Mouse (Mus musculus): ENCODE measurements at regions not wholly inside any gene's neighbourhood (a gene's known extent, or its start where the extent isn't known, plus 50 kb on each side); places are given as distances from the start of the nearest gene placed in this dataset.

DNA sequence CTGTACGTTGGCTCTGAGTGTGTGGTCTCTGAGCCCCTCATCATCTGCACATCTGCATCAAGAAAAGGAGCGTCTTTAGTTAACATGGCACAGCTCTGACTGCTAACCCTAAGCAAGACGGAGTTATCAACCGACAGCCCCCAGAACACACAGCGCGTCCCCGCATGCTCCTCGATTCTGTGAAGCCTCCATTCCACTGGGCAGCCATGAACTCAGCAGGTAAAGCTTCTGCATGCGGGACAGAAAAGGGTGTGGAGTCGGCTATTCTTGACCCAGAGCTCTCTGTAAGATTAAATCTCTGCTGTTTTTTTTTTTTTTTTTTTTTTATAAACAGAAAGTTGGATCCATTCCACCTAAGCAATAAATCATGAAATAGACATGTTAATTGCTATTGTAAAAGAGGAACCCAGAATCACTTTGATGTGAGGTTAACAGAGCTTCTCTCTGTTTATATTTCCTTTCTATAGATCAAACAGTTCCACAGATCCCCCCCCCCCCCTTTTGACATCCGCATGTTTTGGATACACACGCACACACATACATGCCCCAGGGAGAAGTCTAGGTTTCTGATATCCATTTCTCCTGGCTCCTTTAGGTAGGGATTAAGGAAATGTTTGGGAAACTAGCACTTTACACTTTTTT, 328.9 kb downstream of the Mex3b start:
- H3K4me2 ChIP-seq = no peak overlapping the region
- WGBS = 73% methylated on average over 12 of the region's 12 CpGs

DNA sequence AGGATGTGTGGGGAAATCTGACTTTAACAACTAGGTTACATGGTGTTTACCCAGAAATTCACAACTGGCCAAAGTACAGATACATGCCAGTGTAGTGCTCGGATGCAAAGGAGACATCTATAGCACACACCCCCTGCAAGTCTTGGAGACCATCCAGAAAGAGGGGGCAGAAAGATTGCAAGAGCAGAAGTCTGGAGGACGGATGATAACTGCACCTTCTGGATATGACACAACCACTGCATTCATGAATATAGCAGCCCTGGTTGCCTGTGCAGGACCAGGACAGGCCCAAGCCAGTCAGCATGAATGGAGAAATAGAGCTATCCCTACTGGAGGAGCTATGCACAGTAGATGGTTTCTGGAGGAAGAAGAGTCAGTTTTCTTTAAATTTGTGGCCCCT, 330.4 kb downstream of the Mex3b start:
- Histone ChIP-seq H3K4me2 (no peak overlapping the region), H3K9ac (no peak overlapping the region), H3K9me3 (no peaks in the 10 kb centered on the region), H3K36me3 (no peaks in the 10 kb centered on the region), H3K27ac (replicated peaks) (no peak overlapping the region), H3K4me3 (no peak overlapping the region), H3K27me3 (replicated peaks) (no peaks in the 10 kb centered on the region), H3K4me1 (peaks cover 19% of the 10 kb centered on the region)
- no peak for ATAC-seq (ENCODE audit: extremely low read depth, insufficient number of reproducible peaks, low FRiP score, low TSS enrichment)
- 37% methylated on average over 2 of the region's 2 CpGs for WGBS

More for the DNA sequence above, 328.9 kb downstream of the Mex3b start:
- no peak for ATAC-seq (ENCODE audit: extremely low read depth, insufficient number of reproducible peaks, low FRiP score, low TSS enrichment)
- Histone ChIP-seq H3K4me1 (peaks cover 4% of the 10 kb centered on the region), H3K27ac (replicated peaks) (no peak overlapping the region), H3K36me3 (no peaks in the 10 kb centered on the region), H3K4me3 (no peak overlapping the region), H3K9me3 (no peaks in the 10 kb centered on the region), H3K27me3 (replicated peaks) (no peaks in the 10 kb centered on the region), H3K9ac (no peak overlapping the region)

DNA sequence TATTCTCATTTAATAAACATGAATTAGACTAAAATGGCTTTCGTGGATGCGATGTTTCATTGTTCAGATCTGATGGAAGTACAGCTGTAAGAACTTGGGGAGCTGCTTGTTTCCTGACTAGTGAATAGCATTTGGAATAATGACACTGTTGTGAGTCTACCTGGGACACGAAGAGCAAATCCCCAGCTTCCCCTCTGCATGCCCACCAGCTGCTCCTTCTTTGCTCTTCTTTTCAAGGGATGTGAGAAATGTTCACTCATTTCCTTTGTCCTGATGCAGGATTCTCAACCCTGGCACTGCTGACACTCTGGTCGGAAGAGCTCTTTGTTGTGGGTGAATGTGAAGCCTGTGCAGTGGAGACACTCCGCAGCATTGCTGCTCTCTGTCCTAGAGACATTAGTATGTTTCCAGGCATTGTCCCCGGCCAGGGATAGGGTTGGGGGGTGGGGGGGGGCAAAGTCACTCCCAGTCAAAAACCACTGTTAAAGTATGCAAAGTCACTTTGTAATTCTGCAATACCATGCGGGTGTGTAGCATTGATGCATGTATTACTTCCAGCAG, 334.1 kb downstream of the Mex3b start:
- ATAC-seq (ENCODE audit: extremely low read depth, insufficient number of reproducible peaks, low FRiP score, low TSS enrichment) = no peak
- H3K4me3 ChIP-seq = no peak overlapping the region
- 0 out of 2 replicates have a peak overlapping the region, but pooled peaks have one; percentile 12 for H3K9ac ChIP-seq
- H3K27me3 ChIP-seq (replicated peaks) = peaks cover 7% of the 10 kb centered on the region; the same call in 1 of the 2 replicates
- WGBS = 62% methylated on average over 7 of the region's 7 CpGs
- H3K27ac ChIP-seq (replicated peaks) = 0 out of 2 replicates have a peak overlapping the region, but pooled peaks have one; percentile 73
- no peaks in the 10 kb centered on the region for H3K36me3 ChIP-seq
- peak overlapping the region; percentile 63 for H3K4me2 ChIP-seq
- peaks cover 28% of the 10 kb centered on the region for H3K4me1 ChIP-seq
- no peaks in the 10 kb centered on the region for H3K9me3 ChIP-seq

DNA sequence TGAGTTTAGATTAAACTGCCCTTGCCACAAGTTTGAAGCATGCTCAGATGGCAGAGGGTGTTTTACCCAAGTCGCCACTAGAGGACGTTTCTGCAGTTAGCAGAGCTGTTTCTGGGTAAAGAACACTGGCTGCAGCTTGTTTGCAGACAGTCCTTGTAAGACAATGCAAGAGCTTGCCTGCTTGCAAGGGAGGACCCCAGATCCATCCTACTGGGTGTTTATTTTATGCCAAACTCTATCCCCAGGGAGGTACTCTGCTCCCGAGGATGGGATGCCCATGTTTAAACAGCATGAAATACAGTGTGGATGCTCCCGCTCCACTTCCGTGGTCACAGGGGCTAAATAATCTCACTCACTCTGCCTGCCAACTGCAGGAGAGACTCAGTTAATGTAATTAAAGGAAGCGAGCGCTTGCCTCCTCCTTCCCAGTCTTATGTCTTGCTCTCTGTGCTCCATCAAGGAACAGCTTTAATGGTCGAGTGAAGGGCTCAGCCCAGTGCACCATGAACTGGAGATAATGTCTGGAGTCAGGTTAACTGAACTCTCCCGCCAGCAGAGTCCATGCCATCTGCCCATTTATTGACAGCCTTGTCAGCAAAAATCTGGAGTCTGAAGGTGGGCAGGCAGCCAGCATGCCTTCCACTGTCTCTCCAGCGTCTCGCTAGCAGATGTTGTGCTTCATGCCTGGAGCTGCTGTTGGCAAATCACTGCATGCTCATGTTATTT, 334.8 kb downstream of the Mex3b start:
- peak overlapping the region; percentile 73 for H3K27ac ChIP-seq (replicated peaks)
- peaks cover 7% of the 10 kb centered on the region; the same call in 1 of the 2 replicates for H3K27me3 ChIP-seq (replicated peaks)
- no peaks in the 10 kb centered on the region for H3K36me3 ChIP-seq
- ATAC-seq (ENCODE audit: extremely low read depth, insufficient number of reproducible peaks, low FRiP score, low TSS enrichment) = no peak
- WGBS = 6% methylated on average over 11 of the region's 11 CpGs
- H3K4me2 ChIP-seq = peak overlapping the region; percentile 63
- peaks cover 28% of the 10 kb centered on the region for H3K4me1 ChIP-seq
- no peaks in the 10 kb centered on the region for H3K9me3 ChIP-seq
- 0 out of 2 replicates have a peak overlapping the region, but pooled peaks have one; percentile 12 for H3K9ac ChIP-seq
- H3K4me3 ChIP-seq = peak overlapping the region; percentile 30

DNA sequence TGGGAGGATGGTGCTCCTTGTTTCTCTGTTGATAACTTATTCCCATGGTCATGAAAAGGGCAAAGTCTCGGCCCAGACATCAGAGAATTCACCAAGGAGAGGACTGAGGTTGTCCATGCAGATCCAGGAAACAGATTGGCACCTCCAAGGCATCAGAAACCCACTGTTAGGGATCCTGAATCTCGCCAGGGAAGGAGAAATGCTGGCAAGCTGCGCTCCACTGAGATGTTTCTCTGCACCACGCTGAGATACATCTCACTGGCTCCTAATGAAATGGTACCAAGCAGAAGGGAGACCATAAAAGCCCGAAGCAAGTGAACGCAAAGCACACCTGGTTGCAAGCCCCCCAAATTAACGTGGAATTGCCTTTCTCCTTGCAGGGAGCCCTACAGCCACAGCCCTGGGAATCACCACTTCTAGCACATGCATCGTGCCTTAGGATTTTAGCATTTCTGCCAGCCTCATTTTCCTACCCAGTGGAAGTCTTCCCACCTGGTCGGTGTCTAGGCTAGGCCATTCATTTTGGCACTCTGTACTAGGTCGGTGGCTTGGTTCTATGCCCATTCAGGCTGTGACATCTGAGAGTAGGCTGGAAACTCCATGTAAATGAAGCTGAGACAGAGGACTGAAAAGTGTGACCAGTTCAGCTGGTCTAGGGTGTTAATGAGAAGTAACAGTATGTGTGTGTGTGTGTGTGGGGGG, 336.3 kb downstream of the Mex3b start:
- Histone ChIP-seq H3K27ac (replicated peaks) (no peak overlapping the region), H3K9ac (no peak overlapping the region), H3K27me3 (replicated peaks) (peaks cover 7% of the 10 kb centered on the region; the same call in 1 of the 2 replicates), H3K4me1 (peaks cover 25% of the 10 kb centered on the region), H3K4me2 (no peak overlapping the region), H3K9me3 (no peaks in the 10 kb centered on the region), H3K36me3 (no peaks in the 10 kb centered on the region), H3K4me3 (no peak overlapping the region)
- ATAC-seq (ENCODE audit: extremely low read depth, insufficient number of reproducible peaks, low FRiP score, low TSS enrichment) = no peak
- 76% methylated on average over 10 of the region's 10 CpGs for WGBS

DNA sequence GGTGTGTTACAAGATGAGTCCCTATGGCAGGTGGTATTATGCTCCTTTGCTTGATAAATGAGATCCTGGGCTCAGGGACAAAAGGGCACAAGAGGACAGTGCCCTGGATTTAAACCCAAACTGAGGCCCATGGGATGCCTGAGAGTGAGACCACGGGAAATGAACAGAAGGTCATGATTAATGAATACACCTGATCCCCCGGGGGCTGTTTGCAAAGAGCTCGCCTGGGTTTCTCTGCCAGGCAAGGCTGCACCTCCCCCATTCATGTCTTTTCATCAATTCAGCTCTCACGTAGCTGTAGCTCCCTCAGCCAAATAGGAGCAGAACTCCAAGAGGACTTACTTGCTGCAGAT, 336.9 kb downstream of the Mex3b start:
- ATAC-seq (ENCODE audit: extremely low read depth, insufficient number of reproducible peaks, low FRiP score, low TSS enrichment) = no peak

DNA sequence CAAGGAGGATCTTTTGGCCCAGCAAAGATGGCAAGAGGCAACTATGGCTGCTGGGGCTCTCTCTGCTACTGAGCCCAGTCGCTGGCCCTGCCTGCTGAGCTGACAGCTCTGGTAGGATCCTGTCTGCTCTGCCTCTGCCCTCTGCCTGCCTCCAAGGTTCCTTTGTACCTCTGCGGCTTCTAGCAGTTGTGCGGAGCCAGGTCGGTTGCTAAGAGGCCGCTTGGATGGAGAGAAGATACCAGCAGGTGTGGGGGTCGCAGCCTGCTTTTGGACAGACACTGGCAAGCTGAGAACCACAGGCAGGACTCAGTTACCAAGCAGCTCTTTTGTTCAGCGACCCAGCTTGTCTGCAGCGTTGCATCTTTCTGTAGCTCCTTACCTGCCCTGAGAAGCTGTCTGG, 337.6 kb downstream of the Mex3b start:
- H3K9me3 ChIP-seq = no peaks in the 10 kb centered on the region
- ATAC-seq (ENCODE audit: extremely low read depth, insufficient number of reproducible peaks, low FRiP score, low TSS enrichment) = no peak
- H3K27ac ChIP-seq (replicated peaks) = no peak overlapping the region
- no peak overlapping the region for H3K9ac ChIP-seq
- H3K36me3 ChIP-seq = no peaks in the 10 kb centered on the region
- peaks cover 25% of the 10 kb centered on the region for H3K4me1 ChIP-seq
- 58% methylated on average over 8 of the region's 8 CpGs for WGBS
- peaks cover 7% of the 10 kb centered on the region; the same call in 1 of the 2 replicates for H3K27me3 ChIP-seq (replicated peaks)
- no peak overlapping the region for H3K4me3 ChIP-seq
- no peak overlapping the region for H3K4me2 ChIP-seq

More for the DNA sequence above, 336.9 kb downstream of the Mex3b start:
- 52% methylated on average over 4 of the region's 4 CpGs for WGBS
- H3K27ac ChIP-seq (replicated peaks) = no peak overlapping the region
- H3K4me1 ChIP-seq = peaks cover 25% of the 10 kb centered on the region
- no peak overlapping the region for H3K4me2 ChIP-seq
- H3K9me3 ChIP-seq = no peaks in the 10 kb centered on the region
- H3K27me3 ChIP-seq (replicated peaks) = peaks cover 7% of the 10 kb centered on the region; the same call in 1 of the 2 replicates
- H3K36me3 ChIP-seq = no peaks in the 10 kb centered on the region
- H3K4me3 ChIP-seq = no peak overlapping the region
- H3K9ac ChIP-seq = no peak overlapping the region

DNA sequence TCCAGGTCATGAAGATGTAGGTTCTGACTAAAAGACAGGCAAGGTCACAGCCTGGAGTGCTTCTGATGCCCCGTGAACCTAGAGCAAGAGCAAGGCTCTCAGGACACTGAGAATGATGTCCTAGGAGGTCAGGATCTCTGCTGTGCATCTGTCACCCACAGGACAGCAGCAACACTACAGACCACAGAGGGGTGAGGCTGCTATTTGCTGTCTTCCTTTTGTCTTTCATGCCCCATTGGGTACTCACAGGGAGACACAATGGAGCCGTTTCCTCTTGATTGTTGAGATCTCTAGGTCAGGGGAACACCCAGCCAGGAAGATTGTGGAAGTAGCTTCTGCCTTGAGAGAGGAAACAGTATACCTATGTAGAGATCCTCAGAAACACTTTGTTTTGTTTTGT, 339.9 kb downstream of the Mex3b start:
- Histone ChIP-seq H3K27ac (replicated peaks) (no peak overlapping the region), H3K4me3 (no peak overlapping the region), H3K4me1 (peaks cover 14% of the 10 kb centered on the region), H3K4me2 (no peak overlapping the region), H3K27me3 (replicated peaks) (peaks cover 7% of the 10 kb centered on the region; the same call in 1 of the 2 replicates), H3K9ac (no peak overlapping the region), H3K9me3 (no peaks in the 10 kb centered on the region), H3K36me3 (no peaks in the 10 kb centered on the region)
- 65% methylated on average over 2 of the region's 2 CpGs for WGBS
- ATAC-seq (ENCODE audit: extremely low read depth, insufficient number of reproducible peaks, low FRiP score, low TSS enrichment) = no peak

DNA sequence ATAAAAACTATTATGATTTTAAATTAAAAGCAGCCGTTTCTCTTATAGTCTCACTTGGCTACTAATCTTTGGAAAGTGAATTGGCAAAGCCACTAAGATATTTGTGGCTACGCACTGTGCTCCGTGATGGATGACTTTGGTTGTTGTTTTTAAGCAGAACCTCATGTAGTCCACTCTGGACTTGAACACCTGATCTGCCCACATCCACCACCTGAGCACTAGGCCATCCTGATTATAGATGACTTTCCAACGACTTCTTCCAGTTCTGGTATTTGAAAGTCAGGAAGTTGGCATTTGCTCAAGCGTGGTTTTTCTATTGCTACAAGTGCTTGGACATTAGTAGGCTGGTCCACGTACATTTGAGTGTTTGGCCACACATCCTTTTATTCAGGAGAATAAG, 344.5 kb downstream of the Mex3b start:
- 72% methylated on average over 6 of the region's 6 CpGs for WGBS
- H3K36me3 ChIP-seq = no peaks in the 10 kb centered on the region
- H3K27me3 ChIP-seq (replicated peaks) = no peaks in the 10 kb centered on the region
- H3K9me3 ChIP-seq = no peaks in the 10 kb centered on the region
- no peak overlapping the region for H3K4me2 ChIP-seq
- no peak overlapping the region for H3K4me3 ChIP-seq
- ATAC-seq (ENCODE audit: extremely low read depth, insufficient number of reproducible peaks, low FRiP score, low TSS enrichment) = no peak
- no peak overlapping the region for H3K9ac ChIP-seq
- H3K4me1 ChIP-seq = no peaks in the 10 kb centered on the region; the same call in 1 of the 2 replicates
- no peak overlapping the region for H3K27ac ChIP-seq (replicated peaks)

DNA sequence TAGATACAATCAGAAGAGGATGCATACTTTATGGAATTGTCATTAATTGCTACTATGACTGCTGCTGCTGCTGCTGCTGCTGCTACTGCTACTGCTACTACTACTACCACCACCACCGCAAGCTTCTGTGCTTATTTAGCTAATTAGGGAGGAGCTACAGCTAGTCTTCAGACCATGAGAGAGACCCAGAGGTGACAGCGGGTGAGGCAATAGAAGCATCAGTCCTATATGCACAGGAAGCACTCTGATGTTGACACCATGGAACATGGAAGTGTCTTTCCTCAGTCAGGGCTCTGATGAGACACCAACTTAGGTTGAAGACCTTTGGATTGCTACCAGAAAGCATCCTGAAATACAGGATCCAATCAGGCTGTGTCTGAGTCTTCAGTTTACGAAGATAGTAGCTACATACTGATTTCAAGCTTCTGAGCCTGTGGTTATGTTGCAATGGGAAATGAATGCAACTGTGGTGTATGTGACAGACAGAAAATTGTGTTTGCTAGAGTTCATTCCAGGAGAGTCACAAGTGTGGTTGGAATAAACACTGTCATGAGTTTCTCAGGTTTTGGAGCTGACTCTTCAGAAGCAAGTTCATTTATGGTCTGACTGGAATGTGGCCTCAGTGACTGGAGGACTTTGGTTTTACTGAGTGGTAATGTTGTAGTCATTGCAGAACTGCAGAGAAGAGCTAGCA, 355.0 kb downstream of the Mex3b start:
- H3K4me3 ChIP-seq = no peak overlapping the region
- 73% methylated on average over 3 of the region's 3 CpGs for WGBS
- no peak overlapping the region for H3K9ac ChIP-seq
- H3K9me3 ChIP-seq = no peaks in the 10 kb centered on the region
- no peak overlapping the region for H3K4me2 ChIP-seq
- no peaks in the 10 kb centered on the region for H3K27me3 ChIP-seq (replicated peaks)
- ATAC-seq (ENCODE audit: extremely low read depth, insufficient number of reproducible peaks, low FRiP score, low TSS enrichment) = no peak
- no peaks in the 10 kb centered on the region for H3K36me3 ChIP-seq
- H3K4me1 ChIP-seq = no peaks in the 10 kb centered on the region
- no peak overlapping the region for H3K27ac ChIP-seq (replicated peaks)

Measured in heart, embryonic 13.5 days (tissue).